Mouse (Mus musculus): ENCODE measurements around the gene Tars2.

Tars2 gene

DNA sequence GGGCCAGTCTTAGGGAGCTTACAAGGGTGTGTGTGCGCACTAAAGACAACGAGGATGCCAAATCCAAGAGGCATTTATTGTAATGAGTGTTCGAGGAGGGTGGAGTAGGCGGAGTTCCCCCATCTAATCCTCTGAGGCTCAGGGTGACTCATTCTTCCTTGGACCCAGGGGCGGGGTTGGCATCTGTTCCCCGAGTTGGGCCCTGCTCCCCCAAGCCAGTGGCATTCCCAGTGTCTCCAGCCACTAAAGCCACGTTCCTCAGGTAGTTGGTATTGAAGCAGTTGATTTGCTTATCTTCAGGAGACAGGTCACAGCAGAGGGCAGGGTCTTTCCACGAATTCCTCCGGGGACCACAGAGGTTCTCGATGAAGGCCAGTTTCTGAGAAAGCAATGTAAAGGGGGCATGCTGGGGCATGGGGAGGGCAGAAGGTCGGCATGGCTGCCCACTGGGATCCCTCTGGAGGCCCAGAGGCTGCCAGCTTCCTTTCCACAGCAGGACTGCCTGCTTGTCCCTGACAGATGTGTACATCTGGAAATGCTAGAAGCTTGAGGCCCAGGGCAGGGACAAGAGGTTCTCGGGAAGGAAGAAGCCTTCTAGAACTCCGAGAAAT is 25.8 kb downstream of the Tars2 start:
- DNase-seq (ENCODE audit: low spot score in 2 of 2), result no peak

- DNase-seq (ENCODE audit: low spot score in 2 of 2), result no peak
These were observed 27.1 kb downstream of the Tars2 start for GRCm38 (mm10) chr3:95732744-95733521.

GRCm38 (mm10) chr3:95732297-95732696 is 27.7 kb downstream of the Tars2 start:
- DNase-seq (ENCODE audit: low spot score in 2 of 2), result peak in 1 of 2 experiments; percentile 50

GRCm38 (mm10) chr3:95731802-95732201 is 28.2 kb downstream of the Tars2 start:
- no peak for DNase-seq (ENCODE audit: low spot score in 2 of 2)

- DNase-seq (ENCODE audit: low spot score in 2 of 2), result no peak
These were observed 29.6 kb downstream of the Tars2 start for GRCm38 (mm10) chr3:95730431-95730830.

- no peak for DNase-seq (ENCODE audit: low spot score in 2 of 2)
These were observed 31.1 kb downstream of the Tars2 start for GRCm38 (mm10) chr3:95728906-95729305.

DNA sequence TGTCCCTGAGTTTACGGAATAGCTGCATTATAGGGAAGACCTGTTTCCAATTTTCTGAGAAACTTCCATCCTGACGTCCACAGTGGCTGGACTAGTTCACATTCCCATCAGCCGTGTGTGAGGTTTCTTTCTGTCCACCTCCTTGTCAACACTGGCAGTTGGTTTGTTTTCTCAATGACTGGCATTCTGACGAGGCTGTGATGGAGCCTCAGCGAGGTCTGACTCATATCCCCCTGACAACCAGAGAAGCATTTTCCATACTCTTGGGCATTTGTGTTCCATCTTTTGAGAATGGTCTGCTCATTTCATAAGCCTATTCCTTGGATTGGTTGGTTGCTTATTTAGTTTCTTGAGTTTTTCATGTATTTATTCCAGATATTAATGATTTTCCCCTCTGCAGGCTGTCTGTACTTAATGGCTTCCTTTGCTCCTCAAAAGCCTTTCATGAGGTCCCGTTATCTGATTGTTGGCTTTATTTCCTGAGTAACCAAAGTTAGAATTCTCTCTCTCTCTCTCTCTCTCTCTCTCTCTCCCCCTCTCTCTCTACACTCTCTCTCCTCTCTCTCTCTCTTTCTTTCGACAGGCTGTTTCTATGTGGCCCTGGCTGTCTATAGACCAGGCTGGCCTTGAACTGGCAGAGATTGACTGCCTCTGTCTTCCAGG is 33.2 kb downstream of the Tars2 start:
- no peak for DNase-seq (ENCODE audit: low spot score in 2 of 2)

- DNase-seq (ENCODE audit: low spot score in 2 of 2), result no peak
These were observed 34.1 kb downstream of the Tars2 start for GRCm38 (mm10) chr3:95725863-95726262.

DNA sequence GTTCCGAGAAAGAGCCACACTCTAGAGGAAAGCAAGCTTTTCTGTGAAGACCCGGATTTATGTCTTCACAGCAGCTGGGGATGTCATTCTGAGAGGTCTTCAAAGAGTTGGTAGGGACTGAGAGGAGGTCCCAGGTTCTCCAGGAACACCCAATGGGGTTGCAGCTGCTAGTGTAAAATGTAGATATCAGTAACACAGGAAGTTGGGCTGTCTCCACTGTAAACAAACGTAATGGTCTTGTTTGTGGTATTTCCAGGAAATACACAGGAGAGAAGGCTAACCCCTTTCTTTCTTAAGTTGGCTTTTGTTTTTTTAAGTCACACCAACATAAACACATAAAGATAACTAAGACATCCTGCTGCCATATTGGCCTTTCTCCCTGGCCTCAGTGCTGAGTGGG is 37.6 kb downstream of the Tars2 start:
- DNase-seq (ENCODE audit: low spot score in 2 of 2), result no peak

DNA sequence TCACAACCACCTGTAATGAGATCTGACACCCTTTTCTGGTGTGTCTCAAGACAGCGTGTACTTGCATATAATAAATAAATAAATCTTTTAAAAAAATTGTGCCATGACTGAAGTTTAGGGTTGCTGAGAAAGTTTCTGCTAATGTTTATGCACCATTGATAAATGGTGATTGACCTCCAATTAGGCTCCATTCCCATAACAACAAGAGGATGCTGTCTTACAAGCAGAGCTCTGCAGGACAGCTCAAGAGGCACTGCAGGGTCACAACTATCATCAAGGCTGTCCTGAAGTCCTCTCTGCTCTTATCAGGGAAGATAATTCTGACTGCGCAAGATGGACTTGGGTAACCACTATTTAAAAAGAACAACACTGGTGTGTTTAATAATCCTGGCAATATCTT is 41.9 kb downstream of the Tars2 start:
- DNase-seq (ENCODE audit: low spot score in 2 of 2), result no peak

GRCm38 (mm10) chr3:95716075-95716474 is 43.9 kb downstream of the Tars2 start:
- no peak for DNase-seq (ENCODE audit: low spot score in 2 of 2)

- DNase-seq (ENCODE audit: low spot score in 2 of 2), result no peak
These were observed 50.0 kb downstream of the Tars2 start for GRCm38 (mm10) chr3:95709967-95710366.

GRCm38 (mm10) chr3:95709044-95709443 is 51.0 kb downstream of the Tars2 start:
- DNase-seq (ENCODE audit: low spot score in 2 of 2), result no peak

DNA sequence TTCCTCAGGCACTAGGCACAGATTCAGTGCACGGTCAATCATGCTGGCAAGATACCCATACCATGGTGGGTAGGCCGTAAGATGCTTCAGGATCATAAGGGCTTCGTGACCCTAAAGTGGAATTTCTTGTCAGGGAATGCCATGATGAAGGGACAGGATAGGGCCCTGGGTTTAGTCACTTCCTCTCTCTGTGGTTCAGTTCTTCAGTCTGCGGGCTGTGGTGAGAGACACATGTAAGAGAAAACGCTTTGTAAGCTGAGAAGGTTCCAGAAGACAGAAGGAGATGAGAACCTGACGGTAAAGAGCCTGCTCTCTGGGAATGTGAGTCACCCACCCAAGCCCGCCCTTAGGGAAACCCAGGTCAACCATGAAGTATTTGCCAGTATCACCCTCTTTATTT is 52.5 kb downstream of the Tars2 start:
- DNase-seq (ENCODE audit: low spot score in 2 of 2), result no peak

DNA sequence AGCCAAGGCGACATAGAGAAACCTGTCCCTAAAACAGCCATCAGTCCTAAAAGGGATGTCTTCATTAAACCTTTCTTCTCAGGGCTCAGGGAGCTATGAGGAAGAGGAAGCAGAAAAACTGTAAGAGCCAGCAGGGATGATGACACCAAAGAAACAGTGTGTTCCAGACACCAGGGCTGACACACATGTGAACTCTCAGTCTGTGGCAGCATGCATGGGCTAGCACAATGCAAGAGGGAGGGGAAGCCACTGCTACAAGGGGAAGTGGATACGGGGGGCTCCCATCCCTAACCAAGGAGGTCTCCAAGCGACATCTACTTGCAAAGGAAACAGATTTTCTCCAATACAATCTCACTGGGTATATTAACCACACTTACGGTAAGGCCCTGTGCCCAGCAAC is 53.7 kb downstream of the Tars2 start:
- no peak for DNase-seq (ENCODE audit: low spot score in 2 of 2)

DNA sequence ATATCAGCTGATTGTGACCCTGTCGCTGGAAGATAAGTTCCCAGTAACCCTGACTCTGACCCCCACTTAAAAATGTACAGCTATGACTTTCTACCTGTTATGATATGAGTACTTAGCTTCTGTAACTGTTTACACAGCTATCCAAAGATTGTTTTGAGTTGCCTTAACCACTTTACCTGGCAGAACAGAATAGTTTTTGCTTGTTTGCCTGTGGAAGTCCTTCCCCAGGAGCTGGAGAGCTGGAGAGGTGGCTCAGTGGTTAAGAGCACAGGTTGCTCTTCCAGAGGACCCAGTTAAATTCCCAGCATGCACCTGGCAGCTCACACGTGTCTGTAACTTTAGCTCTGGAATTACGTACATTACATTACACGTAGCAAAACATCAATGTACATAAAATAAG is 55.4 kb downstream of the Tars2 start:
- DNase-seq (ENCODE audit: low spot score in 2 of 2), result no peak

GRCm38 (mm10) chr3:95703276-95703675 is 56.7 kb downstream of the Tars2 start:
- no peak for DNase-seq (ENCODE audit: low spot score in 2 of 2)

DNA sequence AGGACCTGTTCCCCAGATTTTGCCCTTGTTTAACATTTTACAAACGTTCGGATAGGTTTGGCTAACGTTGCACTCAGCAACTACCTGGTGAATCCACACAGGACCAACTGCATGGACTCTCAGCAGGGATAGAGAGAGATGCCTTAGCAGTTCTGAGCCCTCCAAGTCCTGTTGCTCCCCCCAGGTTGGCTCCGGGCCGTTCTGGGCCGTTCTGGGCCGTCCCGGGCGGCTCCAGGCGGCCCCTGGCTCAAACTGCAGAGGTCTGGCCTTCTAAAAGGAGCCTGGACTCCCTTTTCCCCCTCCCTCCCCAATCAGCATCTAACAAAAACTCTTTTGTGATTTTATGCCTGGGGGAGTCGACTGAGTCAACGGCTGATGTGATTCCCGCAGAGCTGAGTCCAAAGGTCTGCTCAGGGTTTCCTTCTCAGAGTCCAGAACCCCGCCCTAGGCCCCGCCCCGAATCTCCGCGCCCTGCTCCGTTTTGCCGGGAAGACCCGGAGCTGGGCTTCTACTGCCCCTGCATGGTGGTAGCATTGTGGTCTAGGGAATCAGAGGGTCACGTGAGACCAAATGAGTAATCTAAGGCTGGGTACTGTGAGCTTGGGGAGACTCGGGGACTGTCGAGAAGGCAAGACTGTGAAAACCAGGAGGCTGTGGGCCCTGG is 58.0 kb downstream of the Tars2 start:
- peak in 1 of 2 experiments; percentile 63 for DNase-seq (ENCODE audit: low spot score in 2 of 2)

- no peak for DNase-seq (ENCODE audit: low spot score in 2 of 2)
These were observed 58.9 kb downstream of the Tars2 start for GRCm38 (mm10) chr3:95701085-95701484.

DNA sequence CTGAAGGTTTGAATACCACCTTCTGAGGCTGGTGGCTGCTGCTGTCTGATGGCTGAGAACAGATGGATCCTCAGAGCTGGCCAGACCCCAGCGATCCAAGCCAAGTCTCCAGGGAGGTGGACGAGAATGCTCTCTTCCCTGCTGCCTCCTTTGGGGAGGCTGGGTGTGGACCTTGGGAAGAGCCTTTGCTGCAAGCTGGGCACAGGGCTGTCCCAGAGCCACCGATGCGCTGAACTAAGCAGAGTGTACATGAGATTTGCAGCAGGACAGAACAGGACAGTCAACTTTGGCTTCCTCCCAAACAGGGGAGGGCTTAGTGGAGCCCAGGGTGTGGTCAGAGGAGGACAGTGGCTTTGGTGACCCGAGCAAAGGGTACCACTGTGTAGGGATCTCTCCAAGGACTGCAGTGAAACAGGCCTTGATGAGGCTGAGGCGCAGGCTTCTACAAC is 59.7 kb downstream of the Tars2 start:
- peak in 1 of 2 experiments; percentile 45 for DNase-seq (ENCODE audit: low spot score in 2 of 2)

- DNase-seq (ENCODE audit: low spot score in 2 of 2), result peak in 1 of 2 experiments; percentile 23
These were observed 61.7 kb downstream of the Tars2 start for GRCm38 (mm10) chr3:95698286-95698685.

DNA sequence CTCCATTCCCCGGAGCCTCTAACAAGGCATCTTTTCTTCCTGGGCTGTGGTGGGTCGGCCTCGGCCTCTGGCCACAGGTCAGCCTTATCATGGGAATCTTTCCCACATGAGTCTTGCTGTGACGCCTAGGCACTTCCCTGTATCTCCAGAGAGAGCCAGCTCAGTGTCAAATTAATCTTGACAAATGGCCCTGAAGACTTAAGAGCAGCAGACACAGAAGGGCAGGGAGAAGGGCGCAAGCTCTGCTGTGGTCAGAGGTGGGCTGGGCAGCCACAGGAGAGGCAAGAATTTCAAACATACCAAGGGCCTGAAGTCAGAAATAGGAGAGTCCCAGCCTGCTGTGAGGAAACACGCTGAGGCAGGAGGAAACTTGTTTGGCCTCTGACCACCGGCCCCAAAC is 63.6 kb downstream of the Tars2 start:
- DNase-seq (ENCODE audit: low spot score in 2 of 2), result peak in 1 of 2 experiments; percentile 22

All from right cerebral cortex, postnatal 10 days (tissue).